Mouse (Mus musculus): ENCODE data around the gene Zfp93. TPM values are rescaled to one million over a fixed set of nuclear protein-coding genes. Genes with fewer than 3 reads are reported as not detected.

The Zfp93 gene
- total RNA-seq (2014; rRNA removed; ENCODE audit: low replicate concordance) (6.8 and 7.8 TPM in 2 replicates), polyA plus RNA-seq (2015; fragmentation: Nextera tagmentation; extraction: Ambion mirVana) (4.1 and 5.0 TPM in 2 replicates)

DNA sequence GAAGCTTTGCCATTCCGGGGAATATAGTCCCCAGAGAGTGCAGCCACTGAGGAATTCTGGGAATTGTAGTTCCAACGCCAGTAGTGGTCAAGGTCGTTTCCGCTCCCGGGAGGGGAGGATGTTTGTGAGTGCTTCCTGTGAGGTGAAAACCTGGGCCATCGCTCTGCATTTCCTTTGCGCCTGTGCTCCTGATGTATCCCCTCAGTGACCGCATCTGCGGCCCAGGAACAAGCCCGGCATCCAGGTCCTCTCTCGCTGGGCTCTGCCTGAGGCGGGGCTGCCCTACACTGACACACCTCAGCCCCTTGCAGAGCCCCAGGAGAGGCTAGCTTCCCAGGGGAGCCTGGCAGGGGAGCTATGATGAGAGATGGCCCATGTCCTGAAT, at the start of gene Zfp93:
Zfp93 (plus strand) TSS at position 133 of the 385 bp plus-strand sequence.
- Histone ChIP-seq H3K27me3 (ENCODE audit: control insufficient read depth, insufficient read depth, low read length) (no peaks in the 10 kb centered on the region), H3K27ac (ENCODE audit: low read depth) (peak within 1 kb of the TSS; percentile 54), H3K4me3 (ENCODE audit: low read depth, low read length) (peak within 1 kb of the TSS; percentile 60), H3K9me3 (replicated peaks; ENCODE audit: control insufficient read depth, low read length) (no peaks in the 10 kb centered on the region), H3K9ac (replicated peaks; ENCODE audit: low read depth, low read length) (peak within 1 kb of the TSS; percentile 49), H3K4me2 (ENCODE audit: low read depth, low read length) (peak within 1 kb of the TSS; percentile 73), H3K4me1 (ENCODE audit: control insufficient read depth, insufficient read depth) (peaks cover 4% of the 10 kb centered on the region; the same call in 1 of the 2 replicates), H3K36me3 (replicated peaks; ENCODE audit: control insufficient read depth, insufficient read depth, low read length) (peaks cover 13% of the 10 kb centered on the region)
- peak; percentile 91 for DNase-seq (ENCODE audit: low spot score)
- TF ChIP-seq CTCF (IDR thresholded peaks at IDR 0.05; ENCODE audit: low read depth), result no peak
- TF ChIP-seq EP300 (IDR thresholded peaks at IDR 0.05; ENCODE audit: low read depth), result no peak
- peak; percentile 98 for ATAC-seq (ENCODE audit: insufficient read depth, low read depth)
- WGBS, result under 1% methylated on average over 12 of the region's 12 CpGs

- 6% methylated on average over 28 of the region's 28 CpGs for WGBS
- Histone ChIP-seq H3K9me3 (replicated peaks; ENCODE audit: control insufficient read depth, low read length) (no peaks in the 10 kb centered on the region), H3K4me3 (ENCODE audit: low read depth, low read length) (peak within 1 kb of the TSS; percentile 93), H3K36me3 (replicated peaks; ENCODE audit: control insufficient read depth, insufficient read depth, low read length) (peaks cover under 1% of the 10 kb centered on the region; the same call in 1 of the 2 replicates), H3K27ac (ENCODE audit: low read depth) (no peak within 1 kb of the TSS), H3K9ac (replicated peaks; ENCODE audit: low read depth, low read length) (peak within 1 kb of the TSS; percentile 67), H3K4me1 (ENCODE audit: control insufficient read depth, insufficient read depth) (0 out of 2 replicates have a peak, but pooled peaks cover 6% of the 10 kb centered on the region), H3K4me2 (ENCODE audit: low read depth, low read length) (peak within 1 kb of the TSS; percentile 77), H3K27me3 (ENCODE audit: control insufficient read depth, insufficient read depth, low read length) (no peaks in the 10 kb centered on the region)
- TF ChIP-seq EP300 (IDR thresholded peaks at IDR 0.05; ENCODE audit: low read depth) (no peak), CTCF (IDR thresholded peaks at IDR 0.05; ENCODE audit: low read depth) (no peak)
- no peak for DNase-seq (ENCODE audit: low spot score)
- peak; percentile 84 for ATAC-seq (ENCODE audit: insufficient read depth, low read depth)
These were observed 33.0 kb upstream of the Zfp93 start, which contains the start of gene Zfp109 for GRCm38 (mm10) chr7:24237040-24237791. Zfp109 (minus strand) TSS chr7:24237560.

DNA sequence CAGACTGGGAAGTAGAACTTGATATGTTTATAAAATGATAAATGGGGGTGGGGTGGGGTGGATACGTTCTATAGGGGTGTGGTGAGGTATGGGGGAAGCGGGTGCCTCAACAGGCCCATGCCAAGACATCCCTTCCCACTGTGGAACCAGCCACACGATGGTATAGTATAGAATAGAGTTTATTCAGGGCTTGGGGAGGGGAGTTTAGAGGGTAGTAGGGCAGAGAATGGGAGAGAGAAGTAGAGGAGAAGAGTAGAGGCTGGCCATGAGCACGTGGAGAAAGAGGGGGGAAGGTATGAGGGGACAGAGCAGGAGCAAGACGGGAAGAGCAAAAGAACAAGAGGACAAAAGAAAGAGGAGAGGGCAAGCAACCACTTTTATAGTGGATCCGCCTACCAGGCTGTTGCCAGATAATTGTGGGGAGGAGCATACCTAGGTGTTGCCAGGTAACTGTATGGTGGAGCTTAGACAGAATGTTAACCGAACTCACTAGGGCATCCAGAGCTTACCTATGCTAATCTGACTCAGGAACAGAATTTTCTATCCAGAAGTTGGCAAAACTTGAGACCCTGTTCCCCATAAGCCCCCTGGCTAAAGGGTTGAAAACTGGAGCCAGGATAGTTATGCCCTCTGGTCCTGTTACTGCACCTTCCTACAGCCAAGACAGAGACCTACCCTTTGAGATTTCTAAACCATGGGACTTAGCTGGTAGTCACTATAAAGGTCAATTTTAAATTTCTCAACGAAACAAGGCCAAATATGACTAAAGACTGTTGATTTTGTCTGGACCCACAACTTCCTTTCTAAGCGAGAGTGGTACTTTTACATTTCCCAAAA, 16.2 kb upstream of the Zfp93 start:
- H3K27ac ChIP-seq (ENCODE audit: low read depth), result no peak overlapping the region
- 65% methylated on average over 9 of the region's 9 CpGs for WGBS
- H3K27me3 ChIP-seq (ENCODE audit: control insufficient read depth, insufficient read depth, low read length), result no peaks in the 10 kb centered on the region

GRCm38 (mm10) chr7:24254633-24255474, 15.4 kb upstream of the Zfp93 start, which contains the start of gene Zfp108:
Zfp108 (plus strand) TSS chr7:24254794.
- WGBS, result 19% methylated on average over 21 of the region's 21 CpGs
- Histone ChIP-seq H3K9me3 (replicated peaks; ENCODE audit: control insufficient read depth, low read length) (no peaks in the 10 kb centered on the region), H3K4me1 (ENCODE audit: control insufficient read depth, insufficient read depth) (0 out of 2 replicates have a peak, but pooled peaks cover 3% of the 10 kb centered on the region), H3K27ac (ENCODE audit: low read depth) (no peak within 1 kb of the TSS), H3K36me3 (replicated peaks; ENCODE audit: control insufficient read depth, insufficient read depth, low read length) (0 out of 2 replicates have a peak, but pooled peaks cover 5% of the 10 kb centered on the region), H3K4me3 (ENCODE audit: low read depth, low read length) (peak within 1 kb of the TSS; percentile 64), H3K4me2 (ENCODE audit: low read depth, low read length) (peak within 1 kb of the TSS; percentile 78), H3K27me3 (ENCODE audit: control insufficient read depth, insufficient read depth, low read length) (no peaks in the 10 kb centered on the region), H3K9ac (replicated peaks; ENCODE audit: low read depth, low read length) (peak within 1 kb of the TSS; percentile 67)
- no peak for TF ChIP-seq EP300 (IDR thresholded peaks at IDR 0.05; ENCODE audit: low read depth)
- no peak for TF ChIP-seq CTCF (IDR thresholded peaks at IDR 0.05; ENCODE audit: low read depth)
- peak; percentile 87 for DNase-seq (ENCODE audit: low spot score)
- peak; percentile 92 for ATAC-seq (ENCODE audit: insufficient read depth, low read depth)

More for the DNA sequence above, 16.2 kb upstream of the Zfp93 start:
- Histone ChIP-seq H3K4me2 (ENCODE audit: low read depth, low read length) (peak overlapping the region; percentile 78), H3K4me1 (ENCODE audit: control insufficient read depth, insufficient read depth) (0 out of 2 replicates have a peak, but pooled peaks cover 3% of the 10 kb centered on the region), H3K36me3 (replicated peaks; ENCODE audit: control insufficient read depth, insufficient read depth, low read length) (no peaks in the 10 kb centered on the region), H3K9ac (replicated peaks; ENCODE audit: low read depth, low read length) (peak overlapping the region; percentile 67), H3K4me3 (ENCODE audit: low read depth, low read length) (peak overlapping the region; percentile 64), H3K9me3 (replicated peaks; ENCODE audit: control insufficient read depth, low read length) (no peaks in the 10 kb centered on the region)
- ATAC-seq (ENCODE audit: insufficient read depth, low read depth) (peak; percentile 38; the same call in 1 of the 2 replicates), DNase-seq (ENCODE audit: low spot score) (no peak)
- TF ChIP-seq EP300 (IDR thresholded peaks at IDR 0.05; ENCODE audit: low read depth) (no peak), CTCF (IDR thresholded peaks at IDR 0.05; ENCODE audit: low read depth) (no peak)

All from heart, postnatal 0 days (tissue).